Mouse (Mus musculus): ENCODE results near the gene Plekhb1. TPM values are rescaled to one million over a fixed set of nuclear protein-coding genes. Genes with fewer than 3 reads are reported as not detected.

Gene Plekhb1
- 81.6 and 86.0 TPM in 2 replicates for polyA plus RNA-seq (2012; rRNA removed; ENCODE audit: low replicate concordance)

DNA sequence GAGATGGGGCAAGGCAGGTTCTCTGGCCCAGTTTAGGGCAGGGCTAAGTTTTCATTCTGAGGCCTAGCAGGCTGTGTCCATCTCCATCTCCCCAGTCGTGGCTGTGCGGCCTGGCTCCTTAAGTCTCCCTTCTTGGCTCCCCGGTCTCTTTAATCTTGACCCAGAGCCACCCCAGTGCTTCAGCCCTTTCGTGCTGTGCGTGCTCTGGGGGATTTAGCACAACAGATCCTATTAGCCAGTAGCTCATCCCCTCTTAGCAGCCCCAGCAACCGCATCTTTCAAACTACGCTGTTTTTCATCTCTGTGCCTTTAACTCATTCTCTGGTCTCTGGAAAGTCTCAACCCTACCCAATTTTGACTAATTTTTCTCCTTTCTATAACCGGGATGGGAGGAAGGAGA is at the start of gene Plekhb1:
Gene Plekhb1 (minus strand): TSS at position 184 of the 400 bp plus-strand sequence.

DNA sequence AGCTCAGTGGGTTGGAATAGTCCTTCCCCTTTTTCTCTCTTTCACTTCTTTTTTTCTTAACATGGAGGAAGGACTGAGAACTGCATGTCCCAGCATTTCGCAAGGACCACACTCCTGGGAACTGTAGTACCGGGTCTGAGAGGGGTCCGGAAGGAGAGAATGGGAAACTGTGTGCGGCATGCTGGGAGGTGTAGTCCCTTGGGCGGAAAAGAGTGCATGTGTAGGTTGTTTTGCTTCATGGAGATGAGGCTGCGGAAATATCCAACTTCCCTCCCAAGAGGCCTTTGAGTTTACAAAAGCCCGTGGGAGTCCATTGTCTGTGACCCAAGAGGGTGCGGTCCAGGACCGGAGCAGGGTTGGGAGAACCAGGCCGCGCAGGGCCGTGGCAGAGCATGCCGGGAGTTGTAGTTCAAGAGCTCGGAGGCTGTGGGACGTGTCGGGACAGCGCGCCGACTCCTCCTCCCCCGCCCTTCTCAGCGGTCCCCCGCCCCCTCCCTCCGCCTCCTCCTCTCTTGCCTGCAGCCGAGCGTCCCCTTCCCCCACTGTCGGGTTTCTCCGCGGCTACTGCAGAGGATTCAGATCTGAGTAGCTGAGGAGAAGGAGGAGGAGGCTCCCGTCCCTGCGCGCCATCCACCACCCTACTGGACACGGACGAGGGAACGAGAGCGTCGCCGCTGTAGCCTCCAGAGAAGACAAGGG is 44.1 kb upstream of the Plekhb1 start, which contains the start of gene Fam168a:
Gene Fam168a (plus strand): TSS at position 493 of the 699 bp plus-strand sequence.

DNA sequence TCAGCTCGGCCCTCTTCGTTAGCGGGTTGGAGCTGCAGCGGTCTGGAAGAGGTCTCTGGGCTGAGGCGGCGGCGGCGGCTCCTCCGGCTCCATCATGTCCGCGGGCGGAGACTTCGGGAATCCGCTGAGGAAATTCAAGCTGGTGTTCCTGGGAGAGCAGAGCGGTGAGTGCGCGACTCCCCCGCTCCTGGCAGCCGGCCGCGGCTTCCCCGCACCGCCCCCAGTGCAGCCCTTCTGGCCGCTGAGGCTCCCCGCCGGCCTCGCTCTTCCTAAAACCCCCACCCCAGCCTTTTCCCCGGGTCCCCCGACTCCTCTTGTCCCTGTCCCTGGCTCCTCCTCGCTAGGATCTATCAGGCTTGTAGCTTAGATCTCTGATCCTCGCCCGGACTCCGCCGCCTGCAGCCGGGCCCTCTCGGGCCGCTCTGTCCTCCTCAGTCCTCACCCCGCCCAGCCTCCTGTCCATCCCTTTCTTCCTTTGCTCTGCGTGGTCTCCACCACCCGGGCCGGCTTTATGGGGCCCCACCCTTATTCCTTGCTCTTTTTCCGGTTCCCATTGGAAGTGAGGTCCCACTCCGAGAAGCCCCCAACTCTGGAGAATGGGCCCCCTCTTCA is 54.0 kb downstream of the Plekhb1 start, which contains the start of gene Mrpl48:
Gene Mrpl48 (minus strand): TSS at position 172 of the 612 bp plus-strand sequence.

DNA sequence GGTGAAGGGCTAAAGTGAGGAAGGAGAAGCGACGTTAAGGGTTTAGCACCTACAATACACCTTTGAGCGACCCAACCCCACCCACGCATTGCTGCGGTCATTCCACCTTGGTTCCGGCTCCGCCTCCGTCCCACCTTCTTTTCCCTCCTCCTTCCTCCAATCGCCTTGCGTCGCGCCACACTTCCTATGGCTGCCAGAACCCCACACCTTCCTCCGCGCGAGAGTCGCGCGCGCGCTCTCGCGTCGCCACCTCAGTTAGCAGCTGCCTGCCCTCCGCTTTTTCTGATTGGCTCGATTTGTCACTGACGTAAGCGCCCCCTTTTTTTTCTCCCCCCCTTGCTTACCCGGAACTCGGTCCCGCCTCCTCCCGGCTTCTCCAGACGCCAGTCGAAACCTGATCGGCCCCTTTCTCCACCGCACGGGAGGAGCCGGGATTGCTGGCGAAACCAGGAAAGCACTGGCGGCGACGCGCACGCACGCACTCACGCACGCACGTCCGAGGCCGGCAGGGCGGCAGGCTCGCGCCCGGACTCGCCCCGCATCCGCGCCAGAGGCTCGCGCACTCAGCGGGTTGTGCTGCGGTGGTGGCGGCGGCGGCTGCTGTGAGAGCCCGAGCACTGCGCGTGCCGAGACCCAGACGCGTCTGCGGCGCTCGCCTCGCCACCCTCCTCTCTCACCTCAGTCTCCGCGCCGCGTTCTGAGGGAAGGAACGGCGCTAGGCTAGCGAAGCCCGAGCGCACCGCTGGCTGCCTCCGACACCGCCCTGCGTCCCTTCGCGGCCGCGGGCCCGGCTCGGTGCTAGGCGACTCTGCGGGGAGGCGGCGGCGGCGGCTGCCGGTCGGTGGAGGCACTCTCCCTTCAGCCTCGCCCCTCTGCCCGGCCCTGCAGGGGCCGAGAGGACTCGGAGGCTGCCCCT is 54.7 kb downstream of the Plekhb1 start, which contains the start of gene Rab6a:
Gene Rab6a (plus strand): TSS at position 197 of the 916 bp plus-strand sequence.

Other genes with a start within 250 kb of the Plekhb1 start
- 41.0 and 47.5 TPM in 2 replicates for gene Ucp3, start 189.4 kb downstream of the Plekhb1 start, polyA plus RNA-seq (2012; rRNA removed; ENCODE audit: low replicate concordance)
- 394 and 879 TPM in 2 replicates for gene Ucp2, start 169.1 kb downstream of the Plekhb1 start, polyA plus RNA-seq (2012; rRNA removed; ENCODE audit: low replicate concordance)
- gene Dnajb13, start 147.5 kb downstream of the Plekhb1 start, polyA plus RNA-seq (2012; rRNA removed; ENCODE audit: low replicate concordance) = 2.1 and 2.7 TPM in 2 replicates
- gene Coa4, start 125.3 kb downstream of the Plekhb1 start, polyA plus RNA-seq (2012; rRNA removed; ENCODE audit: low replicate concordance) = 7.6 and 16.3 TPM in 2 replicates
- 21.0 and 35.9 TPM in 2 replicates for gene Rab6a, start 55.0 kb downstream of the Plekhb1 start, polyA plus RNA-seq (2012; rRNA removed; ENCODE audit: low replicate concordance)
- gene Mrpl48, start 54.1 kb downstream of the Plekhb1 start, polyA plus RNA-seq (2012; rRNA removed; ENCODE audit: low replicate concordance) = 6.5 and 22.5 TPM in 2 replicates
- 102 and 124 TPM in 2 replicates for gene Fam168a, start 44.2 kb upstream of the Plekhb1 start, polyA plus RNA-seq (2012; rRNA removed; ENCODE audit: low replicate concordance)
- gene Relt, start 201.0 kb upstream of the Plekhb1 start, polyA plus RNA-seq (2012; rRNA removed; ENCODE audit: low replicate concordance) = 37.9 and 61.1 TPM in 2 replicates